Mouse (Mus musculus) retina, embryonic 14.5 days (tissue): ENCODE data around the gene Adam23.

ENCODE experiments used
- DNase-seq: peaks from one replicate; pipeline ENCODE4 v3.0.0-alpha.2; 2015; ENCODE audit warnings: low spot score

Gene Adam23

DNA sequence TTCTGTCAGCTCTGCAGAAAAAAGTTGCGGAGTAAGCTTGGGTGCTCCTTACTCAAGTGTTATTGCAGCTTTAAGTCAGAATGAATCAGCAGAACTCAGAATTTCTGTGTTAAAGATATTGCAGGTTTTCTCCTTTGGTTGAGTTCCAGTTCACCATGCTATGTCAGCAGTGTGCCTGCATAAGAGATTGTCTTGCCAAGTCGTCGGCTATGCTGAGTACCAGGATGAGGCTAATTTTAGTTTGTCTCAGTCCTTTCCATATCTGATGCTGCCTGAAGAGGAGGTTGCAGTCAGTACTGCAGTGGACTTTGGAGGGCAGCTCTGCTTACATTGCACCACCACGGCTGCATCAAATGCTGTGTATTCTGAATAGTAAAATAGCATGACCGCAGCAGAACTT lies 33.3 kb downstream of the Adam23 start:
- no peak for DNase-seq

- DNase-seq: no peak
Observed at GRCm38 (mm10) chr1:63484646-63485045, 39.0 kb downstream of the Adam23 start.

DNA sequence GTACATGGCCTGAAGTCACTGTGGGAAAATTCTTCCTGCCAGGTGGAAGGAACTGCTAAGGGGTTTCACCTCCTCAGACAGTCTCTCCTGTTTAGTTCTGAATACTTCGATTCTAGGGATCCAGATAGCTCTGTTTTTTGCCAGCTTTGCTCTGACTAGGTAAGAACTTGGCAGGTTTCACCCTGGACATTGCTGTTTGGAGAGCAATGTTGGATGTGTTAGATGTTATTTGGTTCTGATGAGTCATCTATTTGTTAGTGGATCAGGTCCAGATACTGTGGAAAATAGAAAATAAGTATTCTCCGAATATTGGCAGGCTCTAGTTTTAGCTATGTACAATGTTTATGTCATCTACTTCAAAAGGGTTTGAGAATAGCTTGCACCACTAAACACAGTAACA lies 41.0 kb downstream of the Adam23 start:
- no peak for DNase-seq

- no peak for DNase-seq
Observed at GRCm38 (mm10) chr1:63491001-63491400, 45.3 kb downstream of the Adam23 start.

- no peak for DNase-seq
Observed at GRCm38 (mm10) chr1:63493325-63493724, 47.6 kb downstream of the Adam23 start.

- DNase-seq: no peak
Observed at GRCm38 (mm10) chr1:63507386-63507785, 61.7 kb downstream of the Adam23 start.

GRCm38 (mm10) chr1:63508801-63509200 lies 63.1 kb downstream of the Adam23 start:
- peak; percentile 54 for DNase-seq

DNA sequence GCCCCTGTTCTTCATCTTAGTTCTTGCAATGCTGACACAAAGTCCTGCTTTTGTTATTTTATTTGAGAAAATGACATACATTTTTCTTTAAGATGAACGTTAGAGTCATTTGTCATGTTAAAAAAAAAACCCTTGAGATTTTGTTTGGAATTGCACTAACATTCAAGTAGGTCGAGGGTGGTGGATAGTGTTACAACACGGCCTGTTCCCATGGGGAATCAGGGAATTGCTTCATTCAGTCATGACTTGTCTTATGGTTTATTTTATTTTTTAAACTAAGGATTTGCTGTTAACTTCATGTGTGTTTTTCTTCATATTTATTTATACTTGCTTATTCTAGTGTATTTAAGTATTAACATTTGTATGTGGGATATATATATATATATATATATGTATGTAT lies 65.7 kb downstream of the Adam23 start:
- DNase-seq: no peak

- no peak for DNase-seq
Observed at GRCm38 (mm10) chr1:63517800-63518199, 72.1 kb downstream of the Adam23 start.

GRCm38 (mm10) chr1:63518814-63519213 lies 73.1 kb downstream of the Adam23 start:
- no peak for DNase-seq

- no peak for DNase-seq
Observed at GRCm38 (mm10) chr1:63529901-63530300, 84.2 kb downstream of the Adam23 start.

DNA sequence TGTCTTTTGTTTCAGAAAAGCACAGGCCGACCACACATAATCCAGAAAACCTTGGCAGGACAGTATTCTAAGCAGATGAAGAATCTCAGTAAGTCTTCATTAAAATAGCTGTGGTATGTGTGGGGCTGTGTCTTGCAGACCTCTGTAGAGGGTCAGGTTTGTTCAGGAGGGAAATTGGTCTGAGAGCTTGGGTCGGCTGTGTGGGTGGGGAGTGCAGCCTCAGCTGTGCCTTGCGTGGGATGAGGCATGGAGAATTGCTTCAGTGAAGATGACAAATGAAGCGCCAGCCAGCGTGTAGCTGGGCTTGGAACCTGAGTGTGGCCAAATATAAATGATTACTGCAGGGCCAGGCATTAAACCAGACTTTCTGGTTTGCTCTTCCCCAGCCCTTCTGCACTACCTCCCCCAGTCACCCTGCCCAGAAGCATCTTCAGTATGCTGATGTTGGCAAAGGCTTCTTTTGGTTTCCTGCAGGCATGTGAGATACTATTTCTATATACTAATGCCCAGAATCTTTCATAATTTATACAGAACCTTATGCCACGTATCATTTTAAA lies 88.7 kb downstream of the Adam23 start:
- no peak for DNase-seq

GRCm38 (mm10) chr1:63539884-63540613 lies 94.4 kb downstream of the Adam23 start:
- no peak for DNase-seq

DNA sequence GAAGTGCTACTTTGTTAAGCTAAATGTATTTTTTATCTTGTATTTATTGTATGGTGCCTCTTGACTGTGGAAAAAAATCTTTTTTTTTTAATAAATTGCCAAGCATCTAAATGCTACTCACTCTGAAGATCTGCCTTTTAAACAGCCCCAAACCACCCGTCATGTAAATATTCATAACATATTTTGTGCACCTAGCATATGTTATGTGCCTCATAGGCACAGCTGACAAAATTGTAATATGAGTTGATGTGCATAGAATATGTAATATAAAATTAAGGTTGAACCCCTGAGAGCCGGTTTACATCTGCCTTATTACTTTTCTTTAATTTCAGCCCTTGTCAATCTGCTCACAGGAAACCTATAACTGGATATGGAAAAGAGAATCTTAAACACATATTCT lies 98.4 kb downstream of the Adam23 start:
- DNase-seq: no peak

GRCm38 (mm10) chr1:63553039-63553438 lies 107.3 kb downstream of the Adam23 start:
- no peak for DNase-seq

DNA sequence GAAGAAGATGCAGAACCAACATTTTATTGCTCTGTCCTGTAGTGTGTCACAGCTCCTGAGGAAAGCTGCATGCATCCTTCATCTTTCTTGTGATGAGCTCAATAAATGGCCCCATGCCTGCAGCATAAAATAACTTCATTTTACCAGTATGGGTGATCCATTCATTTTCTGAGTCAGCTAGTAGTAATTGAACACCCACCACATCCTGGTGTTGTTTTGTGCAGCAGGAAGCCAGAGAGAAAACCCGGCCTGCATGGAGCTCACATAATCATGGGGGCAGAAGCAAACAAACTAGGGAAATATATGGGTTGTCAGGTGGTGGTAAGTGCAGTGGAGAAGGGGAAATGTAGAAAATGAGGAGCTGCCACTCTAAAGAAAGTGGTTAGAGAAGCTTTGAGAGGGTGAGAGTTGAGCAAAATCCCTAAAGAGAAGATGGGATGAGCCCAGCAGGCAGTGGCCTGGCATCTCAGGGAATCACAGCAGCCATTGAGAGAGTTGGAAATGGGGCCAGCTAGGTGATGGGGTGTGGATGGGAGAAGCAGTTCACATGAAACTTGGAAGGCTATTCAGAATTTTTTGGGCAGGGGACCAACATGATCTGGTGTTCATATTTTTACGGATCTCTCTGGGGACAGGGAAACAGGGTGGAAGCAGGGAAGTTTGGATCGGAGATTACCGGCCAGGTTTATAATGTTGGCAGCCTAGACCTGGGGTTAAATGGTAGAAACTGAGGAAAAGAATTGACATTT lies 116.3 kb downstream of the Adam23 start:
- no peak for DNase-seq

- DNase-seq: no peak
Observed at GRCm38 (mm10) chr1:63563928-63564327, 118.2 kb downstream of the Adam23 start.

DNA sequence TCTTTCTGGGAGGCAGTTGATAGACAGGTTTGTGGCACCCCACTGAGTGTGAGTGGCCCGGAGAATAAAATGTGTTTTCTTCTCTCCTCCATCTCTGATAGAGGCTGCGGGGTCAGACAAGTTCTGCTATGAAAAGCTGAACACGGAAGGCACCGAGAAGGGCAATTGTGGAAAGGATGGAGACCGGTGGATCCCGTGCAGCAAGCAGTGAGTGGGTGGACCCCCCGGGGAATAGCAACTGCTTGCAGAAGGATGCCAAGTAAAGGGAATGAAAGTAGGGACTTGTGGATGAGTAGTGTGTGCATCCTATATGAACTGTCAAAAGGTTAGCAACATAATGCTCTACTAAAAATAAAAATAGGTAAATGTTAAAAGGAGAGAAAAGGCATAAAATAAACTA lies 120.8 kb downstream of the Adam23 start:
- DNase-seq: no peak

DNA sequence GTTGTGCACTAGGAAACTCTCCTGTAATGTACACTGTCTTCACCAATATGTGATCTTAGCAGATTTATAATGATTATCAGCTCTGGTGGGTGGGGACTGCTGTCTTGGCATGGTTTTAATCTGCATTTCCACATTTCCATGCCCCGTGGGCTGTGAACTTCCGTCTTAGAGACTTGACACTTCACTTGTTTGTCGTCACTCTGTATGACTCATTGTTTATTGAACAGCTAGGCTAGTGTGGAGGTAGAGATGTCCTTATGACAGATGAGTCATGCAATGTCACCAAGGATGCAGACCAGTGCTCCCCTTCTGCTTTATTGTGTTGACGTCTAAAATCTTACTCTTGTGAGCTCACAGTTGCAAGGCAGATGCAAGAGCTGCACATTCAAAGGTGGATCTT lies 121.3 kb downstream of the Adam23 start:
- DNase-seq: no peak

GRCm38 (mm10) chr1:63572229-63572628 lies 126.5 kb downstream of the Adam23 start:
- no peak for DNase-seq

GRCm38 (mm10) chr1:63573432-63573831 lies 127.7 kb downstream of the Adam23 start:
- DNase-seq: peak; percentile 78

DNA sequence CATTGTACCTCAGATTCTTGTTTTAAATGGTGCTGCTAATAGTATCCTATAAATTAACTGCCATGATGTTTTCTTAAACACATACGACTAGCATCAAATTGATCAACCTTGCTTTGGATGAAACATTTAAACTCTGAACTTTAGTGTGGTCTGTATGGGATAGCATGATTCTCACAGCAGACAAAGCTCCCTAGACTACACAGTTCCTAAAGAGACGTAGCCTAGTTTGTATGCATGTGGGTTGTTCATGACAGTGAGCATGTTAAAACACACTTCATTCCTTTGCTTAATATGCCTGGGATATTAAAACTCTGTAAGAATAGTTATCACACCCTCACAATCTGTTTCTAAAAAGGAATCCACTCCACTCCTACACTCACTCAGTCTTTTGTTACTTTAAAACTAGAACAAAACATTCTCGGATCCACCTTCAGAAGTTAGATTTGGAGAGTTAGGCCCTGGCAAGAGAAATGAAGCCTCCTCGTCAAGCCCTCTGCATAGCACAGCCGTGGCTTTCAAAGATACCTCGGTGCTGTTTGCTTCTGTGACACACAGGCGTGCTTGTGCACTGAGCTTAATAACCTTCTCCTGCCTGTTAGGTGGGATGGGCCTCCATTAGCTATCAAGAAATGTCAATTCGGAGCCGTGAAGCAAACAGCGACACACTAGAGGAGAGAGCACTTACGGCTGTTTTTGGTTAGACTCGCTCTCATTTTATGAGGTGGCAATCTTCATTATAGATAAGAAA lies 128.3 kb downstream of the Adam23 start:
- no peak for DNase-seq

DNA sequence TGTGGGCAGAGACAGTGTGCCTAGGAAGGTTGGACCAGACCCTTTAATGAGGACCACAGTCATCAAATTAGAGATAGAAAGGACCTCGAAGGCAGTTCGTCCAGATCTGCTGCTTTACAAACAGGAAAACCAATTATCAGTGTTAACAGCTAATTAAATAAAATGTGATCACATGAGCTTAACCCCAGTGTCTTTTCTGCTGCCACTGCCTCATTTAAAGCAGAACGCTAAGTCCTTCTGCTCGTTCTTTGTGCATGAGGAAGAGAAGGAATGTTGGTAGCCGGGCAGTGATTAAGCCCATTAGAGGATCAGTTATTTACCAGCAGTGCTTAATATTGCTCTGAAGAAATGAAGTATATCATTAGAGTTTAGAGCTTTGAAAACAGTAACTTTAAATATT lies 131.1 kb downstream of the Adam23 start:
- DNase-seq: peak; percentile 55
